Mouse (Mus musculus) monocyte, adult 5-6 weeks (primary cell): ENCODE data around the gene Vmn2r40. TPM values are rescaled to one million over a fixed set of nuclear protein-coding genes. Genes with fewer than 3 reads are reported as not detected.
"Not testable (repeated sequence)": the region's sequence is repeated elsewhere in the genome, so short reads cannot be mapped to it uniquely, and the experiment has no call there.

Experiments used
- ATAC-seq: fragments of 153-309, 156-312 bp; replicated peaks from 2 replicates; pipeline ENCODE4 v1.8.0; 2017; ENCODE audit warnings: mild to moderate bottlenecking; ENCODE audit not compliant: low TSS enrichment, insufficient number of reproducible peaks, severe bottlenecking, poor library complexity, low FRiP score
- total RNA-seq: library from RNA; stranded (forward); fragments of 200-1000, 200-491, 200-594 nt; gene quantifications from 3 replicates; pipeline ENCODE4 v1.2.3, GENCODE M21; 2017

Gene Vmn2r40
- not detected in 3 replicates for total RNA-seq

- not testable (repeated sequence) for ATAC-seq
Observed at GRCm38 (mm10) chr7:8931335-8931734, at the start of gene Vmn2r40. Vmn2r40 (minus strand) TSS chr7:8931435.

Other genes starting within 250 kb of the Vmn2r40 start
- gene Vmn2r39, start 99.4 kb upstream of the Vmn2r40 start, total RNA-seq: not detected in 3 replicates
- gene Vmn2r38, start 166.4 kb upstream of the Vmn2r40 start, total RNA-seq: not detected in 3 replicates